22 mouse cellular contexts compared by ENCODE assay signal in the genomic region with DNA sequence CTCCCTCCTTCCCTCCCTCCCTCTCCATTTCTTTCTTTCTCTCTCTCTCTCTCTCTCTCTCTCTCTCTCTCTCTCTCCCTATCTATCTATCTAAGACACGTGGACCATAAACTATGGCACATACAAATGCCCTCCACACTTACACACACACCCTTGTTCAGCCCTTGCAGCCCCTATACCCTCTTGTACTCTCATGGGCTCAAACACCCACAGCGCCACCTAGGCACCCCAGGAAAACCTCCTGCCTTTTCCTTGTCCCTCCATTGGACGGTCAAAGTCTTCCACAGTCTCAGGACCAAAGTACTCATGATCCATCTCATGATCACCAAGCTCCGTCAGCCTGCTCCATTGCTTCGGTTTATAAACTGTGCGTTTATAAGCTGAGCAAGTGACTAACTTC. TPM values are rescaled to one million over a fixed set of nuclear protein-coding genes. Genes with fewer than 3 reads are reported as not detected.
DNase-seq lines count a peak whose midpoint lies in the region; ATAC-seq lines count a peak whose summit lies in the region.
"Had no signal": no experiment of that assay in that cellular context is flagged by ENCODE, and none has a peak within 500 bp of the region (broad histone marks: within the 10 kb centered on the region; RNA-seq: fewer than 3 reads in every experiment).

No protein-coding gene starts in this region.

- no peak overlapping the region for H3K9ac ChIP-seq in forebrain, embryonic 15.5 days (replicated peaks)
- no peak overlapping the region for H3K9ac ChIP-seq in liver, embryonic 11.5 days (ENCODE audit: low read depth, low read length)
- no peak overlapping the region for H3K9ac ChIP-seq in forebrain, embryonic 13.5 days
- H3K9ac ChIP-seq: embryonic facial prominence, embryonic 15.5 days; limb, embryonic 12.5 days; midbrain, embryonic 13.5 days; stomach, embryonic 15.5 days had no signal

- no peak for DNase-seq in forebrain, embryonic 10.5 days (ENCODE audit: extremely low spot score, low spot score)
- peak; percentile 76 for DNase-seq in liver
- no peak for DNase-seq in liver, embryonic 11.5 days (ENCODE audit: low spot score)
- peak; percentile 74 for DNase-seq in retina, embryonic 14.5 days (ENCODE audit: low spot score)
- DNase-seq in urinary bladder, adult 2 months (ENCODE audit: low spot score): no peak
- DNase-seq: adrenal gland, postnatal 36 days; heart, adult 18-20 months; heart, postnatal 10 days; kidney, postnatal 25 days; lung, postnatal 4 days; thymus, postnatal 25 days had no signal

- 0 out of 2 replicates have a peak, but pooled peaks cover 4% of the 10 kb centered on the region for H3K27me3 ChIP-seq in forebrain, embryonic 10.5 days (ENCODE audit: poor library complexity, severe bottlenecking)
- no peaks in the 10 kb centered on the region for H3K27me3 ChIP-seq in forebrain, embryonic 15.5 days
- H3K27me3 ChIP-seq in liver, embryonic 11.5 days (replicated peaks; ENCODE audit: control insufficient read depth, insufficient read depth, low read length): no peaks in the 10 kb centered on the region; the same call in 1 of the 2 replicates
- H3K27me3 ChIP-seq in forebrain, embryonic 13.5 days: no peaks in the 10 kb centered on the region
- H3K27me3 ChIP-seq: embryonic facial prominence, embryonic 15.5 days; limb, embryonic 12.5 days; midbrain, embryonic 13.5 days; stomach, embryonic 15.5 days had no signal

- no peak overlapping the region for H3K4me2 ChIP-seq in forebrain, embryonic 15.5 days (replicated peaks)
- H3K4me2 ChIP-seq in liver, embryonic 11.5 days: no peak overlapping the region
- no peak overlapping the region for H3K4me2 ChIP-seq in forebrain, embryonic 13.5 days
- H3K4me2 ChIP-seq: embryonic facial prominence, embryonic 15.5 days; limb, embryonic 12.5 days; midbrain, embryonic 13.5 days; stomach, embryonic 15.5 days had no signal

- H3K27ac ChIP-seq in forebrain, embryonic 10.5 days: peak overlapping the region; percentile 74
- no peak overlapping the region for H3K27ac ChIP-seq in forebrain, embryonic 15.5 days (replicated peaks)
- no peak overlapping the region for H3K27ac ChIP-seq in liver, embryonic 11.5 days (ENCODE audit: low read depth, low read length)
- H3K27ac ChIP-seq in forebrain, embryonic 13.5 days: peak overlapping the region; percentile 57
- H3K27ac ChIP-seq: embryonic facial prominence, embryonic 15.5 days; limb, embryonic 12.5 days; midbrain, embryonic 13.5 days; stomach, embryonic 15.5 days had no signal

- H3K4me1 ChIP-seq in forebrain, embryonic 10.5 days: peaks cover 60% of the 10 kb centered on the region
- peaks cover 10% of the 10 kb centered on the region for H3K4me1 ChIP-seq in forebrain, embryonic 15.5 days
- peaks cover 21% of the 10 kb centered on the region for H3K4me1 ChIP-seq in liver, embryonic 11.5 days (replicated peaks; ENCODE audit: control insufficient read depth, insufficient read depth, low read length)
- peaks cover 33% of the 10 kb centered on the region for H3K4me1 ChIP-seq in forebrain, embryonic 13.5 days

- 70% methylated on average over 6 of the region's 6 CpGs for WGBS in forebrain, embryonic 10.5 days
- WGBS in forebrain, embryonic 15.5 days: 59% methylated on average over 6 of the region's 6 CpGs
- WGBS in liver, embryonic 11.5 days: 61% methylated on average over 6 of the region's 6 CpGs
- WGBS in forebrain, embryonic 13.5 days: 55% methylated on average over 6 of the region's 6 CpGs

- no peak for ATAC-seq in forebrain, embryonic 15.5 days (replicated peaks)
- no peak for ATAC-seq in liver, embryonic 11.5 days (replicated peaks; ENCODE audit: low FRiP score)
- no peak for ATAC-seq in forebrain, embryonic 13.5 days
- no peak for ATAC-seq in erythroid progenitor cell, adult 5-6 weeks (replicated peaks; ENCODE audit: low FRiP score, poor library complexity, severe bottlenecking)

- no peaks in the 10 kb centered on the region for H3K9me3 ChIP-seq in forebrain, embryonic 10.5 days
- no peaks in the 10 kb centered on the region for H3K9me3 ChIP-seq in forebrain, embryonic 15.5 days
- H3K9me3 ChIP-seq in liver, embryonic 11.5 days (ENCODE audit: control insufficient read depth, low read length): no peaks in the 10 kb centered on the region
- H3K9me3 ChIP-seq in forebrain, embryonic 13.5 days (replicated peaks): no peaks in the 10 kb centered on the region
- H3K9me3 ChIP-seq: embryonic facial prominence, embryonic 15.5 days; G1E; limb, embryonic 12.5 days; midbrain, embryonic 13.5 days; stomach, embryonic 15.5 days had no signal

- no peak overlapping the region for H3K4me3 ChIP-seq in forebrain, embryonic 10.5 days
- no peak overlapping the region for H3K4me3 ChIP-seq in forebrain, embryonic 15.5 days
- H3K4me3 ChIP-seq in liver, embryonic 11.5 days (ENCODE audit: low read depth, low read length): no peak overlapping the region
- no peak overlapping the region for H3K4me3 ChIP-seq in forebrain, embryonic 13.5 days
- H3K4me3 ChIP-seq: embryonic facial prominence, embryonic 15.5 days; limb, embryonic 12.5 days; midbrain, embryonic 13.5 days; stomach, embryonic 15.5 days had no signal

- no peaks in the 10 kb centered on the region for H3K36me3 ChIP-seq in forebrain, embryonic 10.5 days (replicated peaks)
- no peaks in the 10 kb centered on the region for H3K36me3 ChIP-seq in forebrain, embryonic 15.5 days
- no peaks in the 10 kb centered on the region for H3K36me3 ChIP-seq in liver, embryonic 11.5 days (ENCODE audit: control insufficient read depth, insufficient read depth, low read length)
- H3K36me3 ChIP-seq in forebrain, embryonic 13.5 days (ENCODE audit: poor library complexity, severe bottlenecking): no peaks in the 10 kb centered on the region
- H3K36me3 ChIP-seq: embryonic facial prominence, embryonic 15.5 days; G1E; limb, embryonic 12.5 days; midbrain, embryonic 13.5 days; stomach, embryonic 15.5 days had no signal

RNA-seq across cellular contexts. Expression of gene Lao1, which starts 54.2 kb away (rescaled TPM):
- polyA plus RNA-seq in forebrain, embryonic 10.5 days (2016; fragmentation: Nextera tagmentation; extraction: Ambion mirVana): not detected in 2 replicates
- polyA plus RNA-seq in forebrain, embryonic 15.5 days (2015; fragmentation: Nextera tagmentation; extraction: Ambion mirVana): 0.28 and 0.29 TPM in 2 replicates
- polyA plus RNA-seq in liver, embryonic 11.5 days (2014; fragmentation: Nextera tagmentation; extraction: Ambion mirVana): not detected in 2 replicates
- not detected in 2 replicates for polyA plus RNA-seq in forebrain, embryonic 13.5 days (2015; fragmentation: Nextera tagmentation; extraction: Ambion mirVana)
- polyA plus RNA-seq in urinary bladder, adult 2 months (2012; rRNA removed): 0.08 and 0.27 TPM in 2 replicates
- not detected in 2 replicates for total RNA-seq in erythroid progenitor cell, adult 5-6 weeks (2015; ENCODE audit: low replicate concordance)
- not detected in 2 replicates for total RNA-seq in erythroid progenitor cell, adult 5-6 weeks (2017; ENCODE audit: low replicate concordance)
- total RNA-seq: G1E had no signal
- polyA plus RNA-seq: G1E; intestine, embryonic 14.5 days; limb, embryonic 12.5 days; midbrain, embryonic 13.5 days; neural tube, embryonic 11.5 days; small intestine, adult 2 months; stomach, embryonic 15.5 days had no signal

Comparison
In these comparisons a context has a peak if more than half of its experiments do, and no peak if none do; other contexts are left out.
1. DNase-seq: peak in liver (single experiment) and retina, embryonic 14.5 days (single experiment); none in forebrain, embryonic 10.5 days (single experiment), liver, embryonic 11.5 days (single experiment) and urinary bladder, adult 2 months (single experiment).
2. H3K27ac ChIP-seq: peak in forebrain, embryonic 10.5 days (single experiment) and forebrain, embryonic 13.5 days (single experiment); none in forebrain, embryonic 15.5 days (single experiment) and liver, embryonic 11.5 days (single experiment).